Comparison of ENCODE assay signal across 25 mouse cellular contexts in genomic region chr3:138014725-138015124, GRCm38 (mm10). TPM values are rescaled to one million over a fixed set of nuclear protein-coding genes. Genes with fewer than 3 reads are reported as not detected.
"Had no signal": no experiment of that assay in that cellular context is flagged by ENCODE, and none has a peak within 500 bp of the region (broad histone marks: within the 10 kb centered on the region; RNA-seq: fewer than 3 reads in every experiment).

No protein-coding gene starts in this region.

- H3K4me1 ChIP-seq: liver, embryonic 13.5 days; neural tube, embryonic 12.5 days had no signal

- H3K4me2 ChIP-seq: liver, embryonic 13.5 days; midbrain, embryonic 11.5 days; midbrain, embryonic 15.5 days; neural tube, embryonic 12.5 days; neural tube, embryonic 15.5 days had no signal

- DNase-seq: kidney, adult 2 months; kidney, postnatal 36 days; layer of hippocampus, postnatal 36 days; liver, embryonic 13.5 days; lung, adult 2 months; lung, postnatal 14 days; lung, postnatal 4 days; right cerebral cortex, adult 18-20 months; right cerebral cortex, postnatal 14 days; right cerebral cortex, postnatal 4 days; spleen, adult 18-20 months; thymus, postnatal 25 days had no signal

- H3K36me3 ChIP-seq: liver, embryonic 13.5 days; midbrain, embryonic 15.5 days; neural tube, embryonic 12.5 days; neural tube, embryonic 15.5 days had no signal

- H3K4me3 ChIP-seq: left cerebral cortex, adult 2 months; liver, embryonic 13.5 days; midbrain, embryonic 15.5 days; neural tube, embryonic 12.5 days; neural tube, embryonic 15.5 days had no signal

- ATAC-seq: midbrain, embryonic 15.5 days had no signal

- H3K27me3 ChIP-seq: liver, embryonic 13.5 days; midbrain, embryonic 15.5 days; neural tube, embryonic 12.5 days; neural tube, embryonic 15.5 days had no signal

- H3K9ac ChIP-seq: liver, embryonic 13.5 days; midbrain, embryonic 15.5 days; neural tube, embryonic 12.5 days; neural tube, embryonic 15.5 days had no signal

- H3K27ac ChIP-seq: kidney, postnatal 0 days; left cerebral cortex, adult 2 months; liver, embryonic 13.5 days; midbrain, embryonic 15.5 days; neural tube, embryonic 12.5 days; neural tube, embryonic 15.5 days had no signal

- H3K9me3 ChIP-seq: liver, embryonic 13.5 days; midbrain, embryonic 15.5 days; neural tube, embryonic 12.5 days; neural tube, embryonic 15.5 days had no signal

RNA-seq across cellular contexts. Expression of gene 1110002E22Rik, which starts 50.1 kb away (rescaled TPM):
- total RNA-seq: megakaryocyte progenitor cell, adult 5-6 weeks; megakaryocyte-erythroid progenitor cell, adult 5-6 weeks had no signal
- polyA plus RNA-seq: liver, adult 2 months had no signal

RNA-seq across cellular contexts. Expression of gene Gm5105, which starts 52.5 kb away (rescaled TPM):
- total RNA-seq: left cerebral cortex, postnatal 10 days; liver, adult 2 months; megakaryocyte progenitor cell, adult 5-6 weeks; megakaryocyte-erythroid progenitor cell, adult 5-6 weeks had no signal
- polyA plus RNA-seq: kidney, adult 2 months; limb, embryonic 11.5 days; liver, adult 2 months; liver, embryonic 13.5 days; liver, embryonic 16.5 days; midbrain, embryonic 11.5 days; neural tube, embryonic 12.5 days; thymus, postnatal 0 days had no signal
